Mouse (Mus musculus) CH12.LX (cell line): ENCODE results near the gene Skp2. TPM values are rescaled to one million over a fixed set of nuclear protein-coding genes. Genes with fewer than 3 reads are reported as not detected.

Experiments
- DNase-seq: peaks from one replicate; pipeline ENCODE4 v3.0.0-alpha.2; 2013; ENCODE audit errors: extremely low read depth
- H3K27ac ChIP-seq: 2 replicates; pipeline ENCODE4 v1.5.1; 2012; ENCODE audit warnings: low read depth, mild to moderate bottlenecking, control low read depth, moderate library complexity; ENCODE audit not compliant: insufficient read depth
- H3K27me3 ChIP-seq: replicated peaks from 2 replicates; pipeline ENCODE3; 2012; ENCODE audit warnings: inconsistent platforms
- H3K36me3 ChIP-seq, 2 experiments: replicated peaks in 1 of 2; 2 replicates each; pipeline versions ENCODE3 to v1.6.1; 2012; ENCODE audit warnings: inconsistent platforms in 1 of 2, low read length in 1 of 2, mild to moderate bottlenecking in 1 of 2, mixed read lengths in 1 of 2, moderate library complexity in 1 of 2; ENCODE audit not compliant: control insufficient read depth in 1 of 2, insufficient read depth in 1 of 2
- H3K4me1 ChIP-seq, 2 experiments: 2 replicates each; pipeline ENCODE4 v1.6.1; 2012; ENCODE audit warnings: inconsistent platforms in 1 of 2, moderate library complexity in 1 of 2; ENCODE audit not compliant: insufficient read depth in 2 of 2, control insufficient read depth in 1 of 2
- H3K4me2 ChIP-seq: 2 replicates; pipeline ENCODE4 v1.6.1; 2012; ENCODE audit warnings: low read depth, mild to moderate bottlenecking, control low read depth; ENCODE audit not compliant: poor library complexity, insufficient read depth, severe bottlenecking
- H3K4me3 ChIP-seq, 3 experiments: fragments of 150-350 bp in 1 of 3; sonication (generic) in 1 of 3; replicated peaks in 1 of 3; 2 replicates each; pipeline versions ENCODE3 to v1.5.1; 2011 to 2012; ENCODE audit warnings: low read depth in 2 of 3, low read length in 2 of 3, mild to moderate bottlenecking in 2 of 3, moderate library complexity in 2 of 3, control low read depth in 1 of 3, improper control_type of control experiment in 1 of 3, inconsistent platforms in 1 of 3, mixed read lengths in 1 of 3; ENCODE audit not compliant: poor library complexity in 1 of 3
- H3K79me2 ChIP-seq: replicated peaks from 2 replicates; pipeline ENCODE4 v1.6.1; 2012; ENCODE audit warnings: mild to moderate bottlenecking, moderate library complexity; ENCODE audit not compliant: control insufficient read depth, poor library complexity, insufficient read depth, severe bottlenecking; ENCODE audit errors: extremely low read depth
- H3K9ac ChIP-seq: 2 replicates; pipeline ENCODE4 v1.6.1; 2012; ENCODE audit warnings: low read depth, mild to moderate bottlenecking, control low read depth, moderate library complexity; ENCODE audit not compliant: insufficient read depth
- H3K9me3 ChIP-seq: replicated peaks from 2 replicates; pipeline ENCODE3; 2012; ENCODE audit warnings: low read length, inconsistent platforms, mixed read lengths
- BHLHE40 ChIP-seq: IDR thresholded peaks from 2 replicates; pipeline ENCODE4 v1.6.1; 2011; ENCODE audit warnings: mild to moderate bottlenecking, low read depth, low read length, improper control_type of control experiment
- CTCF ChIP-seq, 2 experiments: IDR thresholded peaks in 1 of 2; conservative IDR thresholded peaks in 1 of 2; 2 replicates each; pipeline ENCODE4 v1.5.1; 2011 to 2012; ENCODE audit warnings: low read depth in 2 of 2, low read length in 2 of 2, improper control_type of control experiment in 1 of 2, inconsistent platforms in 1 of 2, mild to moderate bottlenecking in 1 of 2, moderate library complexity in 1 of 2
- E2F4 ChIP-seq: IDR thresholded peaks from 2 replicates; pipeline ENCODE4 v1.6.1; 2011; ENCODE audit warnings: low read depth, low read length, improper control_type of control experiment; ENCODE audit not compliant: insufficient replicate concordance
- ELF1 ChIP-seq: IDR thresholded peaks from 2 replicates; pipeline ENCODE4 v1.6.1; 2014; ENCODE audit warnings: low read depth, mild to moderate bottlenecking, inconsistent platforms, low read length, improper control_type of control experiment
- EP300 ChIP-seq: IDR thresholded peaks from 2 replicates; pipeline ENCODE4 v1.6.1; 2011; ENCODE audit warnings: low read length, improper control_type of control experiment
- KAT2A ChIP-seq: IDR thresholded peaks from 2 replicates; pipeline ENCODE4 v1.6.1; 2012; ENCODE audit warnings: low read length, improper control_type of control experiment, inconsistent platforms; ENCODE audit not compliant: insufficient replicate concordance
- MEF2A ChIP-seq: IDR thresholded peaks from 2 replicates; pipeline ENCODE4 v1.6.1; 2014; ENCODE audit warnings: low read depth, mild to moderate bottlenecking, inconsistent platforms, low read length, improper control_type of control experiment, borderline replicate concordance
- MYC ChIP-seq: IDR thresholded peaks from 2 replicates; pipeline ENCODE4 v1.6.1; 2011; ENCODE audit warnings: low read depth, mild to moderate bottlenecking, improper control_type of control experiment, low read length
- PAX5 ChIP-seq: IDR thresholded peaks from 2 replicates; pipeline ENCODE4 v1.6.1; 2012; ENCODE audit warnings: low read length, inconsistent platforms, mixed read lengths
- POLR2A ChIP-seq: IDR thresholded peaks from 2 replicates; pipeline ENCODE4 v1.6.1; 2011; ENCODE audit warnings: low read depth, mild to moderate bottlenecking, improper control_type of control experiment, low read length
- POLR2AphosphoS2 ChIP-seq: IDR thresholded peaks from 2 replicates; pipeline ENCODE4 v1.6.1; 2011; ENCODE audit warnings: low read depth, low read length, improper control_type of control experiment
- RAD21 ChIP-seq: IDR thresholded peaks from 2 replicates; pipeline ENCODE4 v1.6.1; 2011; ENCODE audit warnings: low read depth, mild to moderate bottlenecking, low read length, improper control_type of control experiment, moderate library complexity
- RCOR1 ChIP-seq: conservative IDR thresholded peaks from 2 replicates; pipeline ENCODE4 v1.6.1; 2012; ENCODE audit warnings: low read depth, mild to moderate bottlenecking, inconsistent platforms, low read length, improper control_type of control experiment
- SIN3A ChIP-seq: IDR thresholded peaks from 2 replicates; pipeline ENCODE4 v1.6.1; 2012; ENCODE audit warnings: low read length, improper control_type of control experiment, inconsistent platforms
- TCF12 ChIP-seq: IDR thresholded peaks from 2 replicates; pipeline ENCODE4 v1.6.1; 2014; ENCODE audit warnings: low read depth, mild to moderate bottlenecking, inconsistent platforms, low read length, improper control_type of control experiment
- UBTF ChIP-seq: IDR thresholded peaks from 2 replicates; pipeline ENCODE4 v1.6.1; 2012; ENCODE audit warnings: low read depth, mild to moderate bottlenecking, inconsistent platforms, low read length, improper control_type of control experiment, moderate library complexity
- ZKSCAN1 ChIP-seq: IDR thresholded peaks from 2 replicates; pipeline ENCODE4 v1.6.1; 2012; ENCODE audit warnings: low read depth, inconsistent platforms, low read length, improper control_type of control experiment, borderline replicate concordance
- dilution Hi-C: fragments of 300-500 bp; cut with MboI; formaldehyde crosslinking; loops from 2 replicates; pipeline ENCODE4 v1.14.3; 2020; ENCODE audit warnings: low sequenced_read_pairs; ENCODE audit not compliant: extremely low pct_unique_long_range_greater_than_20kb, extremely low pct_ligation_motif_present
- in situ Hi-C: fragments of 300-500 bp; cut with MboI; formaldehyde crosslinking; loops from 3 replicates; pipeline ENCODE4 v1.14.3; 2019; ENCODE audit warnings: low sequenced_read_pairs, low pct_ligation_motif_present, low pct_unique_long_range_greater_than_20kb, mixed read lengths
- polyA plus RNA-seq: library from polyadenylated mRNA; unstranded; fragments of >175 nt; gene quantifications from 2 replicates; pipeline ENCODE4 v1.2.1, GENCODE M21; 2012; ENCODE audit warnings: low read depth; ENCODE audit not compliant: insufficient read length
- total RNA-seq, 2 experiments: library from RNA; depleted of rRNA; stranded (reverse); fragments of 300-350 nt in 1 of 2; fragments of >200 nt in 1 of 2; gene quantifications; 2 replicates each; pipeline ENCODE4 v1.2.3; 2012 to 2014

Gene Skp2
- total and polyA plus RNA-seq, 3 experiments: 14.1 to 23.2 (median 23.1) TPM

GRCm38 (mm10) chr15:9070353-9070752 is 84.9 kb downstream of the Skp2 start:
- H3K4me1 ChIP-seq: peaks cover 0 to 36% of the 10 kb centered on the region in 2 experiments; a peak in 2 of 4 replicates
- H3K27me3 ChIP-seq: no peaks in the 10 kb centered on the region
- in situ Hi-C loops (no loop called here), dilution Hi-C loops (no loop called here)
- H3K4me3 ChIP-seq: peak overlapping the region; percentile 69 to 90 (median 73)
- no peaks in the 10 kb centered on the region for H3K36me3 ChIP-seq
- H3K79me2 ChIP-seq: no peaks in the 10 kb centered on the region
- H3K9me3 ChIP-seq: no peaks in the 10 kb centered on the region
- peak overlapping the region; percentile 72 for H3K9ac ChIP-seq
- H3K27ac ChIP-seq: no peak overlapping the region
- H3K4me2 ChIP-seq: peak overlapping the region; percentile 68
- no peak for DNase-seq
- TF ChIP-seq BHLHE40 (no peak), MEF2A (no peak), ZKSCAN1 (no peak), TCF12 (no peak), SIN3A (no peak), MYC (no peak)

- no peak overlapping the region for H3K27ac ChIP-seq
- H3K4me2 ChIP-seq: no peak overlapping the region
- in situ Hi-C loops: no loop called here
- dilution Hi-C loops: no loop called here
- H3K4me1 ChIP-seq: peaks cover 0 to 22% of the 10 kb centered on the region in 2 experiments; a peak in 2 of 4 replicates
- no peak for TF ChIP-seq RCOR1
- no peak for TF ChIP-seq E2F4
- TF ChIP-seq PAX5: no peak
- no peak for TF ChIP-seq POLR2A
- no peak for TF ChIP-seq RAD21
- TF ChIP-seq EP300: no peak
- no peak for TF ChIP-seq CTCF (conservative IDR thresholded peaks at IDR 0.05 in 1 of 2, IDR thresholded peaks at IDR 0.05 in 1 of 2; ENCODE audit: low read depth in 2 of 2, low read length in 2 of 2)
- no peak for TF ChIP-seq KAT2A
- TF ChIP-seq ELF1: no peak
- TF ChIP-seq POLR2AphosphoS2: no peak
- TF ChIP-seq UBTF: no peak
- TF ChIP-seq, all 38 proteins: peak for 0
- no peaks in the 10 kb centered on the region for H3K9me3 ChIP-seq
- H3K27me3 ChIP-seq: no peaks in the 10 kb centered on the region
- DNase-seq: no peak
- H3K79me2 ChIP-seq: no peaks in the 10 kb centered on the region
- H3K4me3 ChIP-seq: no peak overlapping the region
- H3K36me3 ChIP-seq: no peaks in the 10 kb centered on the region
- no peak overlapping the region for H3K9ac ChIP-seq
These were observed 86.3 kb downstream of the Skp2 start for GRCm38 (mm10) chr15:9068881-9069280.

Other genes with a start within 250 kb of the Skp2 start
- not detected in 2 replicates for gene Ranbp3l, start 187.5 kb downstream of the Skp2 start, total RNA-seq (2012; rRNA removed)
- not detected in 2 replicates for gene Ranbp3l, start 187.5 kb downstream of the Skp2 start, total RNA-seq (2014; rRNA removed)
- not detected in 2 replicates for gene Ranbp3l, start 187.5 kb downstream of the Skp2 start, polyA plus RNA-seq
- 15.2 and 22.6 TPM in 2 replicates for gene Nadk2, start 84.2 kb downstream of the Skp2 start, total RNA-seq (2012; rRNA removed)
- 35.1 and 37.6 TPM in 2 replicates for gene Nadk2, start 84.2 kb downstream of the Skp2 start, total RNA-seq (2014; rRNA removed)
- 30.1 and 33.4 TPM in 2 replicates for gene Nadk2, start 84.2 kb downstream of the Skp2 start, polyA plus RNA-seq
- gene Lmbrd2, start 14.9 kb downstream of the Skp2 start, total RNA-seq (2012; rRNA removed): 8.1 and 9.1 TPM in 2 replicates
- 6.6 and 7.9 TPM in 2 replicates for gene Lmbrd2, start 14.9 kb downstream of the Skp2 start, total RNA-seq (2014; rRNA removed)
- gene Lmbrd2, start 14.9 kb downstream of the Skp2 start, polyA plus RNA-seq: 8.0 and 9.7 TPM in 2 replicates
- not detected in 2 replicates for gene Ugt3a1, start 121.5 kb upstream of the Skp2 start, total RNA-seq (2012; rRNA removed)
- not detected in 2 replicates for gene Ugt3a1, start 121.5 kb upstream of the Skp2 start, total RNA-seq (2014; rRNA removed)
- not detected in 2 replicates for gene Ugt3a1, start 121.5 kb upstream of the Skp2 start, polyA plus RNA-seq
- not detected in 2 replicates for gene Ugt3a2, start 180.1 kb upstream of the Skp2 start, total RNA-seq (2012; rRNA removed)
- gene Ugt3a2, start 180.1 kb upstream of the Skp2 start, total RNA-seq (2014; rRNA removed): not detected in 2 replicates
- not detected in 2 replicates for gene Ugt3a2, start 180.1 kb upstream of the Skp2 start, polyA plus RNA-seq